Mouse (Mus musculus) myocyte (in vitro differentiated cells): ENCODE measurements around the gene Evpl. TPM values are rescaled to one million over a fixed set of nuclear protein-coding genes. Genes with fewer than 3 reads are reported as not detected.

Experiments
- H3K27me3 ChIP-seq: one replicate; pipeline ENCODE4 v1.6.1; 2011; ENCODE audit not compliant: control insufficient read depth, insufficient read depth, insufficient read length
- H3K36me3 ChIP-seq: one replicate; pipeline ENCODE4 v1.6.1; 2011; ENCODE audit not compliant: control insufficient read depth, insufficient read depth
- H3K4me2 ChIP-seq: one replicate; pipeline ENCODE4 v1.6.1; 2011; ENCODE audit warnings: low read depth, control low read depth
- H3K4me3 ChIP-seq: one replicate; pipeline ENCODE4 v1.5.1; 2011; ENCODE audit warnings: mild to moderate bottlenecking, control low read depth, moderate library complexity
- H3K79me2 ChIP-seq: one replicate; pipeline ENCODE4 v1.6.1; 2011; ENCODE audit not compliant: control insufficient read depth, insufficient read depth
- H3ac ChIP-seq: one replicate; pipeline ENCODE4 v1.6.1; 2011; ENCODE audit not compliant: control insufficient read depth, insufficient read length
- CEBPB ChIP-seq: IDR thresholded peaks from 2 replicates; pipeline ENCODE4 v1.6.1; 2011; ENCODE audit warnings: mild to moderate bottlenecking, moderate library complexity; ENCODE audit not compliant: poor library complexity, insufficient read depth, severe bottlenecking
- E2F4 ChIP-seq: IDR thresholded peaks from one replicate; pipeline ENCODE4 v1.6.1; 2011; ENCODE audit warnings: mild to moderate bottlenecking, control low read depth, moderate library complexity; ENCODE audit not compliant: insufficient read depth
- MAX ChIP-seq: IDR thresholded peaks from one replicate; pipeline ENCODE4 v1.6.1; 2011; ENCODE audit warnings: low read depth, mild to moderate bottlenecking, control low read depth
- MYOD1 ChIP-seq, 3 experiments: IDR thresholded peaks; one replicate each; pipeline ENCODE4 v1.6.1; 2011; ENCODE audit warnings: control low read depth in 2 of 3, low read depth in 2 of 3, mild to moderate bottlenecking in 2 of 3, moderate library complexity in 1 of 3; ENCODE audit not compliant: insufficient read length in 2 of 3, control insufficient read depth in 1 of 3
- MYOG ChIP-seq, 3 experiments: IDR thresholded peaks; one replicate each; pipeline ENCODE4 v1.6.1; 2011; ENCODE audit warnings: control low read depth in 2 of 3, low read depth in 2 of 3, mild to moderate bottlenecking in 2 of 3; ENCODE audit not compliant: insufficient read length in 2 of 3, control insufficient read depth in 1 of 3, insufficient read depth in 1 of 3
- POLR2A ChIP-seq: IDR thresholded peaks from one replicate; pipeline ENCODE4 v1.6.1; 2011; ENCODE audit warnings: low read depth, mild to moderate bottlenecking, control low read depth, moderate library complexity; ENCODE audit not compliant: insufficient read length
- POLR2AphosphoS2 ChIP-seq: IDR thresholded peaks from one replicate; pipeline ENCODE4 v1.6.1; 2011; ENCODE audit warnings: low read depth, control low read depth; ENCODE audit not compliant: insufficient read length
- REST ChIP-seq: IDR thresholded peaks from one replicate; pipeline ENCODE4 v1.6.1; 2011; ENCODE audit warnings: mild to moderate bottlenecking, control low read depth, moderate library complexity; ENCODE audit not compliant: insufficient read depth, insufficient read length
- SRF ChIP-seq: IDR thresholded peaks from one replicate; pipeline ENCODE4 v1.6.1; 2011; ENCODE audit warnings: low read depth; ENCODE audit not compliant: control insufficient read depth, insufficient read length
- TCF12 ChIP-seq: IDR thresholded peaks from one replicate; pipeline ENCODE4 v1.6.1; 2011; ENCODE audit warnings: mild to moderate bottlenecking, control low read depth; ENCODE audit not compliant: poor library complexity, insufficient read depth, severe bottlenecking
- TCF3 ChIP-seq: IDR thresholded peaks from one replicate; pipeline ENCODE4 v1.6.1; 2011; ENCODE audit warnings: low read depth, control low read depth; ENCODE audit not compliant: insufficient read length
- USF1 ChIP-seq: IDR thresholded peaks from one replicate; pipeline ENCODE4 v1.6.1; 2011; ENCODE audit warnings: low read depth, mild to moderate bottlenecking, control low read depth, moderate library complexity
- polyA plus RNA-seq: library from polyadenylated mRNA; unstranded; fragments of >200 nt; fragmentation: generic; extraction: Trizol; gene quantifications from one replicate; pipeline ENCODE4 v1.2.1, GENCODE M21; 2012; ENCODE audit warnings: missing spikeins

Gene Evpl
- polyA plus RNA-seq, 1 experiment, result 0.14 TPM

DNA sequence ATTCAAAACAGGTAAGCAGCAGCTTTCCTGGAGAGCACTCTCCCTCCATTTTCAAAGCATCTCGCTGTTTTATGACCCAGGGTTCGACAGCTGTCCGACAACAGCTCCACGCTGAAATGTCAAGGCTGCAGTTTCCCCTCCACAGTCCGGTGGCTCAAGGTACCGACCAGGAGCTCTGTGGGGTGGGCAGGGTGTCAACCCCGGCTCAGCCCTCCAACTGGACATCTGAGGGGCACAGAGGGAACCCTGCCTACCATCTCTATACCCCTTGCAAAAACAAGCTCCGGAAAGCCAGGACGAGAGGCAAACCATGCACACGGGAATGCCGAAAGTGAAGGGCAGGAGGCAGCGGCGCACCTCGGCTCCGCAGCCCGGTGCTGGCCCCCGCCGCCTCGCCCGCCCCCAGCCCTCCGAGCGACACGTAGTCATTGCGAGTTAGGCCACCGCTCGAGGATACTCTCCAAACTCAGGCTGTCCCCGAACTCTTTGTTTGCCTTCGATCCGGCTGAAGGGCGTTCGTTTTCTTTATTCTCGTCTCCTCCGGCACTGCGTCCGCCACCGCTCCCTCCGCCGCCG is 35.7 kb upstream of the Evpl start:
- Histone ChIP-seq H3K4me2 (peak overlapping the region; percentile 86), H3K79me2 (peaks cover 61% of the 10 kb centered on the region), H3ac (peak overlapping the region; percentile 68), H3K4me3 (peak overlapping the region; percentile 83), H3K27me3 (no peaks in the 10 kb centered on the region), H3K36me3 (peaks cover 19% of the 10 kb centered on the region)
- TF ChIP-seq USF1 (no peak), POLR2A (no peak), TCF3 (no peak), MYOG (IDR thresholded peaks at IDR 0.05; ENCODE audit: control insufficient read depth in 1 of 3, insufficient read depth in 1 of 3, insufficient read length in 2 of 3, low read depth in 2 of 3) (no peak), E2F4 (no peak), TCF12 (no peak), SRF (no peak), MYOD1 (IDR thresholded peaks at IDR 0.05; ENCODE audit: control insufficient read depth in 1 of 3, insufficient read length in 2 of 3, low read depth in 2 of 3) (no peak), REST (no peak), MAX (no peak), POLR2AphosphoS2 (no peak), CEBPB (no peak)

DNA sequence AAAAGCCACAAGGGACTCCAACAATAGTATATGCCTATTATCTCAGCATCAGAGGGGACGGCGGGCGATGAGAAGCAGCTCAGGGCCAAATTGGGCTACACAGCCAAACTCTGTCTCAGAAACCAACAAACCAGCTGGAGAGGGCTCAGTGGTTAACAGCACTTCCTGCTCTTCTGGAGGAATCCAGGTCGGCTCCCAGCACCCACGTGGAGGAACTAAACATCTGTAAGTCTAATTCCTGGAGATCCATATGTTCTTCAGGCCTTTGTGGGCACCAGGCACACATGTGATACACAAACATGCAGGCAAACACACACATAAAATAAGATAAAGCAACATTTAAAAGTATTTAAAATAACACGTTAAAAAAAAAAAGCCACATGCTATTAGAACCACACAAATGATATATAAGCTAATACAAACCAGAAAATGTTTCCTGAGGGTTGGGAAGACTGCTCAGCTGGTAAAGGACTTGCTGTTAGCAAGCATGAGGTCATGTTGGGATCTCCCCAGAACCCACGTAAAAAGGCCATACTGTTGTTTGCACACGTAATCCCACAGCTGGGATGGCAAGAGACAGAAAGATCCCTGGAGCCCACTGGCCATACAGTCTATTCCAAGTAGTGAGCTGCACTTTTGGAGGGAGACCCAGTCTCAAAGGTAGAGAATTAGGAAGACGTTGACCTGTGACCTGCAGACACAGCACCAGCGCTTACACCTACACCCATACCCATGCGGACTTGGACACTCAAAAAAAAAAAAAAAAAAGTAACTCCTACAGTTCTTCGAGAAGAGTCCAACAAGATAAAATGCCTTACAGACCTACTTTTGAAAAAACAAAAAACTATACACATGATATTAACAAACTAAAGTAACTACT is 35.0 kb upstream of the Evpl start:
- TF ChIP-seq POLR2A (no peak), POLR2AphosphoS2 (no peak), MYOG (IDR thresholded peaks at IDR 0.05; ENCODE audit: control insufficient read depth in 1 of 3, insufficient read depth in 1 of 3, insufficient read length in 2 of 3, low read depth in 2 of 3) (no peak), REST (no peak), MYOD1 (IDR thresholded peaks at IDR 0.05; ENCODE audit: control insufficient read depth in 1 of 3, insufficient read length in 2 of 3, low read depth in 2 of 3) (no peak), TCF12 (no peak), SRF (no peak), E2F4 (no peak), CEBPB (no peak), MAX (no peak), USF1 (no peak), TCF3 (no peak)
- peak overlapping the region; percentile 83 for H3K4me3 ChIP-seq
- peak overlapping the region; percentile 86 for H3K4me2 ChIP-seq
- H3ac ChIP-seq, result peak overlapping the region; percentile 68
- no peaks in the 10 kb centered on the region for H3K27me3 ChIP-seq
- H3K79me2 ChIP-seq, result peaks cover 61% of the 10 kb centered on the region
- H3K36me3 ChIP-seq, result peaks cover 24% of the 10 kb centered on the region

GRCm38 (mm10) chr11:116269560-116269959 is 31.7 kb upstream of the Evpl start:
- Histone ChIP-seq H3K36me3 (peaks cover 48% of the 10 kb centered on the region), H3K4me3 (no peak overlapping the region), H3ac (no peak overlapping the region), H3K27me3 (no peaks in the 10 kb centered on the region), H3K79me2 (peaks cover 58% of the 10 kb centered on the region), H3K4me2 (no peak overlapping the region)
- TF ChIP-seq TCF12 (peak; percentile 52), SRF (no peak), MAX (no peak), TCF3 (peak; percentile 88), MYOD1 (IDR thresholded peaks at IDR 0.05; ENCODE audit: control insufficient read depth in 1 of 3, insufficient read length in 2 of 3, low read depth in 2 of 3) (peak in 2 of 3 experiments; percentile 89 to 92), REST (no peak), MYOG (IDR thresholded peaks at IDR 0.05; ENCODE audit: control insufficient read depth in 1 of 3, insufficient read depth in 1 of 3, insufficient read length in 2 of 3, low read depth in 2 of 3) (peak; percentile 1 to 95 (median 89))

- no peaks in the 10 kb centered on the region for H3K27me3 ChIP-seq
- H3K36me3 ChIP-seq, result peaks cover 60% of the 10 kb centered on the region
- no peak overlapping the region for H3K4me2 ChIP-seq
- H3K79me2 ChIP-seq, result peaks cover 46% of the 10 kb centered on the region
- TF ChIP-seq REST, result no peak
- TF ChIP-seq USF1, result no peak
- no peak for TF ChIP-seq E2F4
- no peak for TF ChIP-seq POLR2AphosphoS2
- no peak for TF ChIP-seq MYOD1 (IDR thresholded peaks at IDR 0.05; ENCODE audit: control insufficient read depth in 1 of 3, insufficient read length in 2 of 3, low read depth in 2 of 3)
- no peak for TF ChIP-seq MAX
- no peak for TF ChIP-seq CEBPB
- TF ChIP-seq TCF12, result no peak
- no peak for TF ChIP-seq TCF3
- no peak for TF ChIP-seq MYOG (IDR thresholded peaks at IDR 0.05; ENCODE audit: control insufficient read depth in 1 of 3, insufficient read depth in 1 of 3, insufficient read length in 2 of 3, low read depth in 2 of 3)
- TF ChIP-seq POLR2A, result no peak
- no peak for TF ChIP-seq SRF
- no peak overlapping the region for H3ac ChIP-seq
- no peak overlapping the region for H3K4me3 ChIP-seq
These were observed 30.4 kb upstream of the Evpl start for GRCm38 (mm10) chr11:116268313-116268712.
